Mouse (Mus musculus) heart, embryonic 15.5 days (tissue): ENCODE measurements around the gene Kcnd3. TPM values are rescaled to one million over a fixed set of nuclear protein-coding genes. Genes with fewer than 3 reads are reported as not detected.

Experiments used
- ATAC-seq: fragments of 200-750 bp; cut with Nextera tagmentation; replicated peaks from 2 replicates; pipeline ENCODE4 v1.8.0; 2017; ENCODE audit warnings: low read depth, moderate TSS enrichment; ENCODE audit not compliant: insufficient number of reproducible peaks, insufficient read depth, low FRiP score
- H3K27ac ChIP-seq: fragments of 300-500 bp; sonication (generic); 2 replicates; pipeline ENCODE4 v1.5.1; 2015; ENCODE audit warnings: mild to moderate bottlenecking, inconsistent platforms
- H3K27me3 ChIP-seq: fragments of 300-500 bp; sonication (generic); 2 replicates; pipeline ENCODE4 v1.6.1; 2015; ENCODE audit warnings: inconsistent platforms
- H3K36me3 ChIP-seq: fragments of 300-500 bp; sonication (generic); 2 replicates; pipeline ENCODE4 v1.6.1; 2015; ENCODE audit warnings: mild to moderate bottlenecking, inconsistent platforms
- H3K4me1 ChIP-seq: fragments of 300-500 bp; sonication (generic); replicated peaks from 2 replicates; pipeline ENCODE4 v1.6.1; 2015; ENCODE audit warnings: inconsistent platforms
- H3K4me2 ChIP-seq: fragments of 300-500 bp; sonication (generic); 2 replicates; pipeline ENCODE4 v1.6.1; 2015; ENCODE audit warnings: inconsistent platforms, mild to moderate bottlenecking, moderate library complexity
- H3K4me3 ChIP-seq: fragments of 300-500 bp; sonication (generic); 2 replicates; pipeline ENCODE4 v1.5.1; 2015; ENCODE audit warnings: mild to moderate bottlenecking, inconsistent platforms
- H3K9ac ChIP-seq: fragments of 300-500 bp; sonication (generic); 2 replicates; pipeline ENCODE4 v1.6.1; 2015; ENCODE audit warnings: mild to moderate bottlenecking, inconsistent platforms
- H3K9me3 ChIP-seq: fragments of 300-500 bp; sonication (generic); replicated peaks from 2 replicates; pipeline ENCODE4 v1.6.1; 2016; ENCODE audit warnings: inconsistent platforms
- WGBS: fragments of 180-500 bp; shearing (Covaris S2); methylation state at CpG from one replicate; pipeline ENCODE4 v1.1.7; 2015; ENCODE audit warnings: mixed read lengths; 5-methylcytosine and 5-hydroxymethylcytosine counted together
- polyA plus RNA-seq: library from polyadenylated mRNA; unstranded; fragments of >200 nt; fragmentation: Nextera tagmentation; extraction: Ambion mirVana; gene quantifications from 2 replicates; pipeline ENCODE4 v1.2.1, GENCODE M21; 2015

Gene Kcnd3
- polyA plus RNA-seq, 1 experiment from 2014 or later: 0.44 TPM

DNA sequence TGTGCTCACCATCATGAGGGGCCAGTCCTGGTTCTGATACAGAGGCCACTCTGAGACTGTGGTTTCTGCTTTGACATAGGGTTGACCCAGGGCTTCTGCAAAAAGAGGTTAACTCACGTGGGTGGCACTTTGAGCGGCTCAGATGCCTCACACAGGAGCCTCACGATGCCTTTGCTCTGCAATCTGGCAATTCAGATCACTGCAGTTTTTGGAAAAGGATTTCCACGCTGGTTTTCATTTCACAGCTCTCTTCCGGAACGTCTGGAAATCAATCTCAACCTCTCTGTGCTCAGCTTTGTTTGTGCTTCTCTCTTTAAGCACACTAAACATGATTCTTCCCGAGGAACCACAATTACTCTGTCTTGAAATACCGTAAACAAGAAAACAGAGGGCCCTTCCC is 14.4 kb downstream of the Kcnd3 start:
- Histone ChIP-seq H3K27me3 (no peaks in the 10 kb centered on the region), H3K4me3 (no peak overlapping the region), H3K9ac (no peak overlapping the region), H3K4me2 (no peak overlapping the region), H3K4me1 (no peaks in the 10 kb centered on the region), H3K27ac (no peak overlapping the region), H3K9me3 (no peaks in the 10 kb centered on the region), H3K36me3 (no peaks in the 10 kb centered on the region)
- ATAC-seq: no peak
- 66% methylated on average over 8 of the region's 8 CpGs for WGBS

DNA sequence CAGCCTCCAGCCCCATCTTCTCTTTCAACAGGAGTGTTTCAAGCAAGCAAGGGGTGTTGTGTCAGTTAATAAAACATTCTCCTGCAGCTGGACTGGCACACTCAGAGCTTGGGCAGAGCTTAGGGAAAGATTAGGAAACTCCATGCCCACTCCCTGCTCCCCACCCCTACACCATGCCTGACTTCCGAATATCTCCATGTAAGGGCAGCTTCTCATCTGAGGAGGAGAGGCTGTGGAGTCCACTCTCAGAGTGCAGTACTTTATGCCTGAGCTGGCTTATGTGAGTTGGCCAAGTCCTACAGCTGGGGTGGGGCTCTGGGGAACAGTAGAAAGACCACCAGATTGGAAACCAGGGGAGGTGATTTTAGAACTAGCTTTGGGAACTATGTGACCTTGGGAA is 20.4 kb downstream of the Kcnd3 start:
- H3K9me3 ChIP-seq: no peaks in the 10 kb centered on the region
- no peak overlapping the region for H3K9ac ChIP-seq
- no peaks in the 10 kb centered on the region for H3K4me1 ChIP-seq
- H3K27ac ChIP-seq: no peak overlapping the region
- no peak overlapping the region for H3K4me2 ChIP-seq
- no peaks in the 10 kb centered on the region for H3K27me3 ChIP-seq
- no peak overlapping the region for H3K4me3 ChIP-seq
- H3K36me3 ChIP-seq: no peaks in the 10 kb centered on the region
- no peak for ATAC-seq
- WGBS: 64% methylated on average over 1 of the region's 1 CpGs

DNA sequence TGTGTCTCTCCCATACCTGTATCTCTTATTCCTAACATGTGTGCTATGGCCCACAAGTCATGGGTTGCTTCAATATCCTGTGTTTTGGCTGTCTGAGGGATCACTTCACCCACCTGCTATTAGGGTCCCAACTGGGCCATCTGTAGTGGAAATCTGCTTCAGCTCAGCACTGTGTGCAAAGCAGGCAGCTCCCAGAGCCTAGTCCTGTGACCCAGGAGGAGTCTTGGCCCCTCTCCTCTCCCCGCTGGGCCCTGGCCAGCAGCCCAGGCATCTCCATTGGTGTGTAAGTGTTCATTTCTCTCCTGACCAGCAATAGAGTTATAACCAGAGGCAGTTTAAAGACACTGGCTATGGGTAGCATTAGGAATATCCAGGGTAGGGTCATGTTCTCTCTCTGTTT is 24.3 kb downstream of the Kcnd3 start:
- no peak overlapping the region for H3K27ac ChIP-seq
- no peak overlapping the region for H3K4me2 ChIP-seq
- no peaks in the 10 kb centered on the region for H3K4me1 ChIP-seq
- WGBS: 59% methylated on average over 1 of the region's 1 CpGs
- H3K27me3 ChIP-seq: no peaks in the 10 kb centered on the region
- H3K9me3 ChIP-seq: no peaks in the 10 kb centered on the region
- no peaks in the 10 kb centered on the region for H3K36me3 ChIP-seq
- no peak for ATAC-seq
- H3K4me3 ChIP-seq: no peak overlapping the region
- no peak overlapping the region for H3K9ac ChIP-seq

DNA sequence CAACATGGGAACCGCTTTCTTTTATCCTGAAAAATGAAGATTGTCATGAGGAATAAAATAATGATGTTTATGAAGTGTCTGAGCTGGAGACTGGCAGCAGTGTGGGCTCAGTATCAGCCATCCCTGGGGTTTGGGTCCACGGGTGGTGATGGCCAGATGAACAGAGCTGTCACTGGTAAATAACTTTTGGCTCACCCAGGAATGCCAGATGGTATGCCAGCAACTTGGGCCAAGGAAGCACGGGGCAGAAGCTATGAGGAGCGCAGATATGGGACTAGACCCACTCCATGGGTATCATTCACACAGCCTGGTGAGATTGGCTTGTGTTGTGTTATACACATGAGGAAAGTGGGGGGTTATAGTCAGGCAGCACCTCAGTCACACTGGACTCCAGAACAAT is 26.7 kb downstream of the Kcnd3 start:
- WGBS: 78% methylated on average over 4 of the region's 4 CpGs
- Histone ChIP-seq H3K9me3 (no peaks in the 10 kb centered on the region), H3K4me3 (no peak overlapping the region), H3K27me3 (no peaks in the 10 kb centered on the region), H3K36me3 (no peaks in the 10 kb centered on the region), H3K4me2 (no peak overlapping the region), H3K27ac (no peak overlapping the region), H3K9ac (no peak overlapping the region), H3K4me1 (no peaks in the 10 kb centered on the region)
- ATAC-seq: no peak

DNA sequence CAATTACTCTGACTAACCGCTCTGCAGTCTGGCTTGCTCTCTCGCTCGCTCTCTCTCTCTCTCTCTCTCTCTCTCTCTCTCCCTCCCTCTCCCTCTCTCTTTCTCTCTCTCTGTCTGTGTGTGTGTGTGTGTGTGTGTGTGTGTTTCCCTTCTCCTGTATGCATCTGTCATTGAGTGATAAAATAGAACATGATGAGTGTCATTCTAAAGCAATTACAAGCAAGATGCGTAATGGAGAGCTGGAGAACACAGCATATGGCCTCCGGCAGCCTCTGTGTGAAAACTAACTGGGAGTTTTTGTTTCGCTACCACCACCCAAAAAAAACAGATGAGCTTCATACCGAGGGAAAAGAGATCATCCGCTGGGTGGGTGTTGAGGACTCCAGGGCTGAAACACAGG is 29.3 kb downstream of the Kcnd3 start:
- Histone ChIP-seq H3K36me3 (no peaks in the 10 kb centered on the region), H3K9ac (no peak overlapping the region), H3K27me3 (peaks cover 11% of the 10 kb centered on the region), H3K4me1 (no peaks in the 10 kb centered on the region), H3K27ac (no peak overlapping the region), H3K4me3 (no peak overlapping the region), H3K9me3 (no peaks in the 10 kb centered on the region), H3K4me2 (no peak overlapping the region)
- WGBS: 77% methylated on average over 8 of the region's 8 CpGs
- ATAC-seq: no peak

DNA sequence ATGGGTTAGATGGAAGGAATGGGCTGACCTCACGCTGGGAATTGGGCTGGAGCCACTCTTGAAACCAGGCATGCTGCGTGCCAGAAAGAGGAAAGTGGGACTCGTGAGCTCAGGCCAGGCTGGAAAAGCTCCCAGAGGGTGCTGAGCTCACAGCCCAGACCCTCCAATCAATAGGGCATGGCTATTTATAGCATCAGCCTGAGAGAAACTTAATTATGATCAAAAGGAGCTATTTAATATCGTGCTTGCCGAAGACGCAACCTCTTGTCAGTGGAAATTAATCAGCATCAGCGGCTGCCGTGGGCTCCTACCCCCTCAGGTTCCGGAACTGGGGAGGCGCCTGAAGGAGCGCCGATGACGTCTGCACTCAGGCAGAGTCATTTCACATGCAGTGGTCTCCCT is 31.5 kb downstream of the Kcnd3 start:
- no peaks in the 10 kb centered on the region for H3K9me3 ChIP-seq
- no peak for ATAC-seq
- no peak overlapping the region for H3K27ac ChIP-seq
- H3K4me2 ChIP-seq: no peak overlapping the region
- peaks cover 16% of the 10 kb centered on the region for H3K27me3 ChIP-seq
- 56% methylated on average over 13 of the region's 13 CpGs for whole genome bisulfite sequencing
- no peaks in the 10 kb centered on the region for H3K4me1 ChIP-seq
- no peaks in the 10 kb centered on the region for H3K36me3 ChIP-seq
- H3K9ac ChIP-seq: no peak overlapping the region
- no peak overlapping the region for H3K4me3 ChIP-seq

DNA sequence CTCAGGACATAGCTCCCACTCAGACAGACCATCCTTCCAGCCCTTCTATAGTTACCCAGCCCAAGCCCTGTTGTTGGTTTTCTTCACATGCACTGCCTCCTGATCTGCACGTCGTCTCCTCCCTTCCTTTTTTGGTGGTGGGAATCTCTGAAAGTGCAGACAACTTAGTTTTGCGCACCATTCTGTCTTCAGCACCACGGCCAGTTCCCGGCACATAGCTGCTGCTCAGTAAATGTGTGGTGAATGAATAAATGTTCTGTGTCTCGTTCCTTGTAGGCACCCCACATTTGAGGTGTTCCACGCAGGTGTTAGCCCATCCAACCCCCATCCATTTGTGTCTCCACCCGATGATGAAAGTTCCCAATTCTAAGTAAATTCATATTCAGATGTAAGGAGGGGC is 35.0 kb downstream of the Kcnd3 start:
- H3K27ac ChIP-seq: no peak overlapping the region
- H3K9ac ChIP-seq: no peak overlapping the region
- H3K27me3 ChIP-seq: peaks cover 16% of the 10 kb centered on the region
- no peaks in the 10 kb centered on the region for H3K4me1 ChIP-seq
- H3K4me3 ChIP-seq: no peak overlapping the region
- H3K9me3 ChIP-seq: no peaks in the 10 kb centered on the region
- H3K4me2 ChIP-seq: no peak overlapping the region
- no peak for ATAC-seq
- WGBS: 30% methylated on average over 8 of the region's 8 CpGs
- no peaks in the 10 kb centered on the region for H3K36me3 ChIP-seq

DNA sequence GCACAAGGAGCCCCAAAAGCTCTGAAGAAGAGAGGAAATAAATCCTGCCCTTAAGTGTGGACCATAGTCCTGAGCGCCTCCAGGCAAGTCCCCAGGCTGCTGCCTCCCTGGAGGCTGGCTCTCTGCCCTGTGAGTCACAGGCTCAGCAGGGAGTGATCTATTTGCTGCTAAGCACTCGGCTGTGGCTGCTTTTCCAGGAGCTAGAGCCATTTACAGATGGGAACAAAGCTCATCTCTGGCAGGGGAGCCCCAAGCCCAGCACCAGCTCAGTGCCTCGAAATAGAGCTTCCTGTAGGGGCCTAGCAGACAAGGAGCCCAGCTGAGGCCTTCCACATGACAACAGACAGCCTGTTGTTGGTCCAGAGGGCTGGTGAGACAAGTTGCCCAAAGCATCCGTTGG is 37.5 kb downstream of the Kcnd3 start:
- no peak overlapping the region for H3K4me2 ChIP-seq
- 16% methylated on average over 4 of the region's 4 CpGs for WGBS
- H3K9ac ChIP-seq: no peak overlapping the region
- no peaks in the 10 kb centered on the region for H3K36me3 ChIP-seq
- no peak overlapping the region for H3K4me3 ChIP-seq
- ATAC-seq: no peak
- no peaks in the 10 kb centered on the region for H3K4me1 ChIP-seq
- H3K27ac ChIP-seq: no peak overlapping the region
- H3K27me3 ChIP-seq: peaks cover 16% of the 10 kb centered on the region
- no peaks in the 10 kb centered on the region for H3K9me3 ChIP-seq

DNA sequence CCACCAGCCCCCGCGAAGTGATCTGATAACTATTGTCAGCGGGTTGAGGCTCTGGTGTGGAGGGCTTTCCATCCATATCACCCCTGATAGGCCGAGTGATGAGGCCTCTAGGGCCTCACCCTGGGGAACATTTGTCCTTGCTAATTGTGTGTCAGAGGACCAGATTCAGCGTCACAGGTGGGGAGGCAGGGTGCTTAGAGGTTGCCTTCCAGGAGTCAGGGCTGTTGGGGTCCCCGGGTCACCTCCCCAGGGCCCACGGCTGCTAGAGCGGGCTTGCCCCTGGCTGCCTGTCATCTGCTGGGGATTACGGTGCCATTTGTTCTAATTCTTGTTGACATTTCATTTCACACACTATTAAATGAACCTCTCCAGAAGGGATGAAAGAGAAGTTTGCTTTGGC is 42.8 kb downstream of the Kcnd3 start:
- no peak for ATAC-seq
- WGBS: 40% methylated on average over 9 of the region's 9 CpGs

DNA sequence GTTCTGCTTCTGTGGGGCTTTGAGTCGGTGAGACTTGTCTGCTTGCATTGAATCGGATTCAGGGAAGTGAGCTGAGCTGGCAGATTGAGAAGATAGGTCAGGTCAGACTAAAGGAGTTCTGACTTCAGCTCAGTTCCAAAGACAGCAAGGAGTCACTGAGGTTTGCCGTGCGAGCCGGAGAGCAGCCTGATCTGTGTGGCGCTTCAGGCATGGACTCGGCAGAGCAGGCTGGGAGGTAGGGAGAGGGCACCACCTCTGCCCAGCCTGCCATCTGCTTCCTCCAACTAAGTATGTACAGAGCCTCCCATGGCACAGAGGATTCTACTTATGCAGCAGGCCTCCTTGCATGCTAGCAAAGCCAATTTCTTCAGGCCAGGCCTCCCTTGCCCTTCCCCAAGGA is 44.1 kb downstream of the Kcnd3 start:
- 79% methylated on average over 7 of the region's 7 CpGs for WGBS
- H3K27me3 ChIP-seq: no peaks in the 10 kb centered on the region
- no peaks in the 10 kb centered on the region for H3K4me1 ChIP-seq
- no peak overlapping the region for H3K4me2 ChIP-seq
- H3K9me3 ChIP-seq: no peaks in the 10 kb centered on the region
- H3K36me3 ChIP-seq: no peaks in the 10 kb centered on the region
- H3K27ac ChIP-seq: no peak overlapping the region
- ATAC-seq: no peak
- H3K4me3 ChIP-seq: no peak overlapping the region
- no peak overlapping the region for H3K9ac ChIP-seq

More for the DNA sequence above, 42.8 kb downstream of the Kcnd3 start:
- no peaks in the 10 kb centered on the region for H3K27me3 ChIP-seq
- H3K9ac ChIP-seq: no peak overlapping the region
- H3K4me2 ChIP-seq: no peak overlapping the region
- H3K36me3 ChIP-seq: no peaks in the 10 kb centered on the region
- no peak overlapping the region for H3K4me3 ChIP-seq
- H3K27ac ChIP-seq: no peak overlapping the region
- H3K4me1 ChIP-seq: no peaks in the 10 kb centered on the region
- no peaks in the 10 kb centered on the region for H3K9me3 ChIP-seq

DNA sequence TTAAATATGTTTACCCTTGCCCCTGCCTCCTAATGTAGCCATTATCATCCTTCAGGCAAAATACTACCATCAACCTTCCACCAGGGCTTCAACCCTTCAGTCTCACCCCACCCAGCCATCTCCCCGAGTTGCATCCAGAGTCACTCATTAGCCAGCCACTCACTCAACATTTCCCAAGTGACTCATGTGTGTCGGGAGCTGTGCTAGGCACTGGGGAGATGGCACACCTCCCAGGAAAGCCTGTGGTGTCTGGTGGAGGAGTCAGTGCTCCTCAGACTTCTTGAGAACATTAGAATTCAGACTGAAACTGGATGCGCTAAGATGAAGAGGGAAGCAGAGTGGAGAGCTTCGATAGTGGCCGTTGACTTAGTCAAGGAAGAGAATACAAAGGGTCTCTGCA is 44.8 kb downstream of the Kcnd3 start:
- H3K4me1 ChIP-seq: no peaks in the 10 kb centered on the region
- no peaks in the 10 kb centered on the region for H3K36me3 ChIP-seq
- ATAC-seq: no peak
- H3K9ac ChIP-seq: no peak overlapping the region
- no peaks in the 10 kb centered on the region for H3K27me3 ChIP-seq
- no peak overlapping the region for H3K27ac ChIP-seq
- H3K4me2 ChIP-seq: no peak overlapping the region
- 84% methylated on average over 5 of the region's 5 CpGs for WGBS
- no peaks in the 10 kb centered on the region for H3K9me3 ChIP-seq
- H3K4me3 ChIP-seq: no peak overlapping the region

DNA sequence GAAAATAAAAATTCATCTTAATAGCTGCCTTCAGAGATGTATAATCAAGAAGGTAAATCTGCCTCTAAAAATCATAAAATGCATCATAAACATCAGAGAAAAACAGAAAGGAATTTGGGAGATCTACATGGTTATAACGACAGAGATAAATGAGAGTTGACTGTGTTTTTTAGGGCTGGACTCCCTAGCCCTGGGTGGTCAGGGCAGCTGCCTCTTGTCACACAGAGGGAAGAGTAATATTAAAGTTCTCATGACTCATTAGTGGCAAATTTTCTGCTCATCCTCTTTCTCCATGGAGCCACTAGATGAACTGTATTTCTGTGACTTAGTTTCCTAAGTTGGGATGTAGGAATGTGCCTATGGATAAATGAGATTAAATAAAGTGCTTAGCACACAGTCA is 48.9 kb downstream of the Kcnd3 start:
- Histone ChIP-seq H3K36me3 (no peaks in the 10 kb centered on the region), H3K9ac (no peak overlapping the region), H3K27me3 (no peaks in the 10 kb centered on the region), H3K4me3 (no peak overlapping the region), H3K9me3 (no peaks in the 10 kb centered on the region), H3K27ac (no peak overlapping the region), H3K4me1 (peaks cover 6% of the 10 kb centered on the region), H3K4me2 (no peak overlapping the region)
- whole genome bisulfite sequencing: 60% methylated on average over 1 of the region's 1 CpGs
- no peak for ATAC-seq
